Mouse (Mus musculus): ENCODE data around the gene Kcnip3.
A peak's percentile ranks its signal among the peaks of the same experiment; 100 is the strongest.

Kcnip3 gene

DNA sequence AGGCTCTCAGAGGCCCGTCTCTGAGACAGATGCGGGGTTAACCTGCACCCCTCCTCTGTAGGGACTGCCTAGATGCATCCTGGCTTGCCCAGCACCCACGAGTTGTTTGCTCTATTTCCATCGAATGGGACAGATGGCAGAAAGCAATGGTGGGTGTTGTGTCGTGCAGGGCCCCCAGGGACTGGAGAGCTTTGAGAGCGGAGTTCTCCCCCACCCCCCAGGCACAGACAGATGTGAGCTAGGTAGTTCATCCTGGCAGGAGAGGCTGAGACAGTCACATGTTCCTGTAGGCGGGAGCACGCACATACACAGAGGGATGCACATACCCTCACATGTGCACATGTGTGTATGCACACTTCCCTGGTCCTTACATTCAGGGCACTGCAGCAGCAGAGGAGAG lies 4.8 kb downstream of the Kcnip3 start:
- no peak for DNase-seq (ENCODE audit: low spot score)

DNA sequence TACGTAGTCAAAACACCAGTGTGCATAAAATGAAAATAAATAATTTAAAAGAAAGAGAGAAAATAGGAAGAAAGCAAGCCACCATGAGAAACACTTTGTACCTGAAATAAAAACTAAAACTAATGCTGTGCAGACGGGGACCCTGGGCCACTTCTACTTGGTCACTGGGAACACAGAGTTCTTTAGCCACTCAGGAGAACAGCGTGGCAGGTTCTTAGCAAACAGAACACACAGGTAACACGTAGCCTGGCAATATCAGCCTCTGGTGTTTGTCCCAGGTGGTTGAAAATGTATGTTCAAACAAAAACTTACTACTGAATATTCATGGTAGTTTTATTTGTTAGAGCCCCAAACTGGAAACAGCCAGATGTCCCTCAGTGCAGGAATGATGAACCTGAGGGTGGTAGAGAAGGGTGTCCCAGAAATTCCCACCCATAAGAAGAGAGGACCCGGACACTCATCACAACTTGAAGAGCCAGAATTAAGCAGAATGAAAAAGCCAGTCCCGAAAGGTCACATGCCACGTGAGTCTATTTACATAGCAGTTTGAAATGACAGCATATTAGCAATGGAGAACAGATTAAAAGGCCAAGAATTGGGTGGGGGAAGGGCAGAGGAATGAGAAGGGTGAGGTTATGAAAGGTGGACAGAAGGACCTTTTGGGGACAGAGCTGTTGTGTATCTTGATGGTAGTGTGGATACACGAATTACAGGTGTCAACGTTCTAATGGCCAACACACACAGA lies 7.3 kb downstream of the Kcnip3 start:
- no peak for DNase-seq (ENCODE audit: low spot score)

DNA sequence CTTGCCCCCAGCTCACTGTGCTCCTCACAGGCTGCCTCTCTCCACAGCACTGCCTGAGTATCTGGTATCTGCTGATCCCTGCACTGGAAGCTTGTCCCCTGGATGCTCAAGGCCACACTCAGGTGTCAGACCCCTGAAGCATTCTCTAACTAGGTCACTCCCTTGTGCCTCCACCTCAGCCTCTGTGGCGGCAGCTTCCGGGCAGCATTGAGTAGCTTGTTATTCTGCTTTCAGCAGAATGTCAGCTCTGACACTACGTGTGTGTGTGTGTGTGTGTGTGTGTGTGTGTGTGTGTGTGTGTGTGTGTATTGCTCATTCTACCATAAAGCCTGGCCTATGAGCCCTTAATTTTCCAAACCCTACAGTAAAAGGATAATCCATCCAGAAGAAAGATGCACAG lies 8.7 kb downstream of the Kcnip3 start:
- peak; percentile 54 for DNase-seq (ENCODE audit: low spot score)

DNA sequence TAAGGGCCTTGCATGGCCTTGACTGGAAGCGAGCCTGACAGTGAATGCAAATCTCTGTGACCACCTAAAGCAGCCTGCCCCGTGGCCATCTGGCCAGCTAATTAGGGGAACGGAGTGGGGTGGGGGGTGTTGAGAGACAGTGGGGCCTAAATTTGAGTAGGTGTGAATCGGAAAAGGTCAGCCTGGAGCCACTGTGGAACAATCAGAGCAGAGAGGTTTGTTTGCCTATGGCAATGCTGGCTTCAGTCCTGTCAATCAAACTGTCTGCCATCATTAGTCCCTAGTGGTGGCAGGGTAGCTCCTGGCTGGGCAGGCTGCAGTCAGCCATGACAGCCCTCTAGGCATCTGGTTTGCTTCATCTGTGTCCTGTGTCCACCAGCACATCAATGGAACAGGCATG lies 10.5 kb downstream of the Kcnip3 start:
- DNase-seq (ENCODE audit: low spot score): no peak

DNA sequence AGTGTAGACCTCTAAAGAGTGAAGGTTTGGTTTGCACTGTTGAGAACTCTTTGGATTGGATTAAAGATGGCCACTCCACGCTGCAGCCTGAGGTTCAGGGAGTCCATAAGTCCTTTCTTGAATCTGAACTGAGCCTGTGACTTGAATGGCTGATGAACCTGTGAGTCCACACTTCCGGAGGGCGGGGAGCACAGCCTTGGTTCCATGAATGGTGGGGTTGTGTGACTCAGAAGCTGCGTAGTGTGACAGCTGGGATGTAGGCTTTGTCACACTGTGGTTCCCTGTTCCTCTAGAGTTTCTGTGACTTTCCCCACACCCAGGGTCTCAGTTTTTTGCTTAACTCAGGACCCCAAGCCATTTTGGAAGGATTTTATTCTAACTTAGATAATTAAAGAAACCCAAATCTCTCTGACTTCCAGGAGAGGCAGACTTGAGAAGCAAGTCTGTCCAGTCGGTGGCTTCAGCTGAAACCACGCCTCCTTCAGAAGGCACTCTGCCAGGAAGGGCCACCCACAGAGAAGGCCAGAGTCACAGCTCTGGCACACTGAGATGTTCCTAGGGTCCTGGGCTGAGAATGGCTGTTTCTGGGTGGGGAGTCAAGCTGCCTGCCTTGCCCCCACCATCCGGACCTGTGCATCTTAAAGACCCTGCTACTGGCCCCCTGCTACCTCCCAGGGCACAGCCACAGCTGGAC lies 13.8 kb downstream of the Kcnip3 start:
- DNase-seq (ENCODE audit: low spot score): no peak

DNA sequence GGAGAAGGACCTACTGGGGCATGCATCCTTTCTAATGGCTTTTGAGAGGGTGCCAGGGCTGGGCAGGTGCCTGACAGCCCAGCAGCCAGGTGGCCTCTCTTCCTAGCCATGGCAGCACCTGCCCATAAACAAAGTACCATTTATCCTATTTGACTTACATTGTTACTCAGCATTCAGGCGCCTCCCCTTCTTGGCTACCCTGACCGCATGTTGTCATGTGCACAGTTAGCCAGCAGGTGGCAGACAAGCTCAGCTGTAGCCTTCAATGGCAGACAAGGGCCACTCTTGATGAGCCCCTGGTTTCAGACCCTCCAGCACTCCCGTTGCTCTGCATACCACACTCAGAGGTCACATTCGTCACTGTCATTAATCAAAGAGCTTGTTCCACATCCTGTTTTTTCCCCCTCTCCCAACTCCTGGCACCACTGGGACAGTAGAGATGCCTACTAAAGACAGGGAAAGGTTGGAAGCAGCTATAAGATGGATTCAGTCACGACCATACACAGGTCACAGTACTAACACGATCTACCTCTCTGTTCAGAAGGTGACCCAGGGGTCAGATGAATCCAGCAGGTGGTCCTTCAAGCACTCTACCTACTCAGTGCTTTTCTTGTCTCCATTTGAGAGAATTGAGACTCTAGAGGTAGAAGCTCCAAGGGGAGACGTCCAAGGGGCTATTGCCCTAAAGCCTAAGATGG lies 14.7 kb downstream of the Kcnip3 start:
- peak; percentile 93 for DNase-seq (ENCODE audit: low spot score)

DNA sequence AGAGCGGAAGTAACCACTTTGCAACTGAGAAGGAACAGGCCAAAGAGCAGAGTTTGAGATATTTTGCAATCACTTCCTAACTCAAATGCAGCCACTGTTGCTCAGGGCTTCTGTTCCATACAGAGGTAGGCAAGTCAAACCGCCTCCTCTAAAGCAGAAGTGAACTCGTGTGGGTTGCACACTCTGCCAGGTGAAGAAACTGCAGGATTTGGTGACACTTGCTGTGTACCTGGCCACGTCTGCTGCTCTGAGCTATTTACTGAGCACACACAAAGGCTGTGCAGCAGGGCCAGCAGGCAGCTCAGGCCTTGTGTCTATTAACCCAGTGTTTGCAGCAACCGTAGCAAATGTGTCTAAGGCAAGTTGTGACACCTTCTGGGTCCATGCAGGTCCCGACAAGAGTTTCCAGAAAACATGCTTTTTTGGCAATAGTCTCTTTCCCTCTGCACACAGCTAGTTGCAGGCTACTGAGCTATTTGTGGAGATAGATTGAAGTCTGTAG lies 15.7 kb downstream of the Kcnip3 start:
- DNase-seq (ENCODE audit: low spot score): no peak

DNA sequence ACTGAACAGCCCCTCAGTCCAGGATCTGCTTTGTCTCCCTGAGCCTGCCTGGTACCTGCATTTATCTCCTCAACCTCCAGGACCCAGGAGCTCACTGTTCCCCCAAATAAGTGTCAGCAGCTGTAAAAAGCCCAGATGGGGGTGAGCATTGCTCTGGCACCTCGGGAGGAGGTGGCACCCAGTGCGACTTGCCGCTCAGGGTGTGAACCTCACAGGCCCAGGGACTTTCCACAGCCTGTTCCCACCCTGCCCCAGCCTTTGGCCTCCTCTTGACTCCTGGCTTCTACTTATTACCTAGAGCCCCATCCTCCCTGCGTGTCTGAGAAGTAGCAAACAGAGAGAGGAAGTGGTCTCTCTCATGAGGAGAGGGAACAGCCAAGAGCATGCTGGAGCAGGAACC lies 16.7 kb downstream of the Kcnip3 start:
- no peak for DNase-seq (ENCODE audit: low spot score)

DNA sequence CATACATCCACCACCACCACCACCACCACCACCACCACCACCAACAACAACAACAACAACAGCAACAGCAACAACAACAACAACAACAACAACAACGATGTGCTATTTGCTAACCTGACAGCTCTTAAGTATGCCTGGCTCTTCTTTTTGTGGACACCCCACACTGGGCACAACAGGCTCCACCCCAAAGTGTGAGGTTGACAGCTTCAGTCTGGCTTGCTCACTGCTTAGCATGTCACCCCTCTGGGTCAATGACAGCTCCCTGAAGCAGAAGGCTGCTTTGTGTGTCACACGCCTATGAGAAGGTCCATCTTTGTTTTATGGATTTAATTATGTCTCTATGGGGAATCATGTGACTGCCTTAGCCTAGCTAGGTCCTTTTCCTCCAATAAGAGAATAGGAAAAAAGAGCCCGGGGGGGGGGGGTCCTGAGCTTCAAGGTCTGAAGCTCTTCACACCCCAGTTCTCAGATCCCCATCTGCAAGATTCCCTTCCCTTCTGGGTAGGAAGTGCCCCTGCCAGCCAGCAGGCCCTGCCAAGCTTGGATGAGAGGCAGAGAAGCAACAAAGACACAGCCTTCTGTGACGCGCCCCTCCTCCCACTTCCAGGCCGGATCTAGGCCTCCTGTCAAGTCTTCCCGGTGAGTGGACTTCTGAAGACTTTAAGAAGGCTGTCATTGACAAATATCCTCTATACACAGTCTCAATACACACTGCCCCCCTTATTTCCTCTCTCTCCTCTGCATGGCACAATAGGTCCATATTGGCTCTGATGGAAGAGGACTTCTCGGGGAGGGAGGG lies 17.9 kb downstream of the Kcnip3 start:
- no peak for DNase-seq (ENCODE audit: low spot score)

DNA sequence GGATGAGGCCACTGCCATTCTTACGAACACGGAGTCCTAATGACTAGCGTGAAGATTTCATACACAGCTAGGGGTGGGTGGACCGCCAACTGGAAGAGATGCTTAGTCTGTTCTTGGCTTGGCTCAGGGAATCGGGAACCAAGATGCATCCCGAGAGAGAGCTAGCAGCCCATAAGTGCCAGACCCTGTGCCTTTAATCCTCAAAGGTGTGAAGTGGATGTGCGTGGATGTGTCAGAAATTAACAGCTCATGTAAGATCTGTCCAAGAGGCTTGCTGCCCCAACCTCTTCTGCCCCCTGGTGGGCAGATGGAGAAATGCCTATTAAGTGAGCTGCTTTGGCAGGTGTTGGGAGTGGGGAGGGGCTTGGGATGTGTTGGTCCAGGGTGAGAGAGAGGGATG lies 20.8 kb downstream of the Kcnip3 start:
- peak; percentile 71 for DNase-seq (ENCODE audit: low spot score)

DNA sequence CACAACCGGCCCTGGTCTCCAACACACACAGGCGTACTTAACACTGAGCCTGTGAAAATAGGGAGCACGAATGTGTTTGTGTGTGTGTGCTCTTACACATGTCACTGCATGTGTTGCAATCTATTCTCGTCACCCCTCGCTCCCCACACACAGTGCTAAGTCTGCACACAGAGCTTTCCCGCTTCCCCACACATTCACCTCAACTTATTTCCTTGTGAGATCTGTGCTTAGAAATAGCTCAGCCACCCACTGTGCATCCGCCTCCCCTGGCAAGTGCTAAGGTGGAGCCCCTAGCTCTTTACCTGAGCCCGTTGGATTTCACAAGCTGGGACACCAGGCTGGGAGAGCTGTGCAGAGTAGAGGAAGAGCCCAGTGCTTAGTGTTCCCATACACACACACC lies 23.1 kb downstream of the Kcnip3 start:
- DNase-seq (ENCODE audit: low spot score): no peak

DNA sequence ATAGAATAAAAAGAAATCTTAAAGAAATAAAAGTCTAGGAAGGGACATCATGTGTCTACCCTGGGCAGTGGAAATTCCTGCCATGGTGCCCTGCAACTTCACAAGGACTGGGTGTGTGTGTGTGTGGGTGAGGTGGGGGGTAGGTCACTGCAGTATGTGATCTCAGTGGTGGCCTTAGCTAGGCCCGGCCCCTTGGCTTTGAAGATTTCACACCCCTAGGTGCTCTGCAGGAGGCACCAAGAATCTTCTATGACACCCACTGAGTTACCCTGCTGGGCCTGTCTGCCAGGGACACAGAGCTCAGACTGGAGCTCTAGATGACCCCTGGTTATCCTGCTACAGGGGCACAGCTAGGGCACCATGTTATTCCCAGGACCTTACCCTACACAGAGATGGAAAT lies 25.6 kb downstream of the Kcnip3 start:
- DNase-seq (ENCODE audit: low spot score): no peak

DNA sequence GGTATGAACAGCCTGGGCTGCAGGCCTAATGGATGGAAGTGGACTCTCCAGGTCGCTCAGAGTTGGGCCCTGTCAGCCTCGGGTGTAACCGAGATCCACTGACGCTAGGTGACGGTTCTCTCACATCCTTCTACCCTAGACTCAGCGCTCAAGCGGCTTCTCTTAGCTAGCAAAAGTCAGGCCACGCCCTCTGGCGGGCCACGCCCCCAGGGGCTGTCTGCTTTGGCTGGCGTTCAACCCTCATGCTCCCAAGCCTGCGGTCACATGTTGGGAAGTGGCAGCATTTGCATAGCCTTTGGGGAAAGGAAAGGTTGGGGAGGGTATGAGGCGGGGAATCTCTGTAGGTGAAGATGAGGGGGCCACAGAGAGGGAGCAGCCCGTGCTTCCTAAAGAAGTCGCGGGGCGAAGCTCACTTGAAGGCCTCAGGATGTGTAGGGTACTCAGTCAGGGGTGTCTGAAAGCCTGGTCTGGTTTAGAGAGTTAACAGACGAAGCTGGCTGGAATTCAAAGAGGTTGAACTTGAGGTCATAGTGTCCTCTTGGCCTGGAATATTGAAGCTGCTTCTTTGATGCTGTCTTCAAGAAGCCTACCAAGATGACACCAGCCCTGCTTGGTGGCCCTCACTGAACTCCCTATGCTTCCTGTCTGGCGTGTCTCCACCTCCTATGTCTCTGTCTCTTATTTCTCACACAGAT lies 37.3 kb downstream of the Kcnip3 start:
- DNase-seq (ENCODE audit: low spot score): peak; percentile 78

DNA sequence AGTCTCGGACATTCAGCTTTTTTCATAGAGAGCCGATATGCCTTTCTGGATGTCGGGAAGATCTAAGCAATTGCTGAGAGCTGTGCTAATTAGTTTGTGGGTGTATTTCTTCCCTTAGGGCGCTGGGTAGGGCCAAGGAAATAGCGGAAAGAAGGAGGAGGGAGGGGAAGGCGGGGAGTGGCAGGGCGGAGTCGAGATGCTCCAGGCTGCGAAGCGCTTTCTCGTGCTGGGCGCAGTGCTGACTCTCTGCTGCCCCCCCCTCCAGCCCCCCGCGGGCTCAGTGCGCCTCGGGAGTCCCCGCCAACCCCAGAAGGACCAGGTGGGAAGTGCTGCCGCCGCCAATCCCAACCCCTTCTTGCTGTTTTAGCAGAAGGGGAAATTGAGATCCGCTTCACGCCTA lies 38.9 kb downstream of the Kcnip3 start:
- DNase-seq (ENCODE audit: low spot score): no peak

DNA sequence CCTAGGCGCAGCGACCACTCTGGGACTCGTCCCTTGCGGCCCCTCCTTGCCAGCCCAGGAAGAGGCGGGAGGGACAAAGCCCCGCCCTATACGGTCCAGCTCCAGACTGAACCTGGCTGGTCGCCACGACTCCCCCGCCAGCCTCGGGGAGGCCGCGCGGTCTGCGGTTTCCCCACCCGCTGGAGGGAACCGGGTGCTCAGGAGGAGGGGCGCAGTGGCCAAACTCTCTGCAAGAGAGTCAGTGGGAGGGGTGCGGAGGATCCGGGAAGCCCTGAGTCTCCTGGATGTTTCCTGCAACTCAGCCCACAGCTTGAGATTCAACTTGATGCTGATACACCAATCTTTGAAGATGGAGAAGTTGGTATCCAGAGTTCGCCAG lies 39.4 kb downstream of the Kcnip3 start:
- DNase-seq (ENCODE audit: low spot score): no peak

DNA sequence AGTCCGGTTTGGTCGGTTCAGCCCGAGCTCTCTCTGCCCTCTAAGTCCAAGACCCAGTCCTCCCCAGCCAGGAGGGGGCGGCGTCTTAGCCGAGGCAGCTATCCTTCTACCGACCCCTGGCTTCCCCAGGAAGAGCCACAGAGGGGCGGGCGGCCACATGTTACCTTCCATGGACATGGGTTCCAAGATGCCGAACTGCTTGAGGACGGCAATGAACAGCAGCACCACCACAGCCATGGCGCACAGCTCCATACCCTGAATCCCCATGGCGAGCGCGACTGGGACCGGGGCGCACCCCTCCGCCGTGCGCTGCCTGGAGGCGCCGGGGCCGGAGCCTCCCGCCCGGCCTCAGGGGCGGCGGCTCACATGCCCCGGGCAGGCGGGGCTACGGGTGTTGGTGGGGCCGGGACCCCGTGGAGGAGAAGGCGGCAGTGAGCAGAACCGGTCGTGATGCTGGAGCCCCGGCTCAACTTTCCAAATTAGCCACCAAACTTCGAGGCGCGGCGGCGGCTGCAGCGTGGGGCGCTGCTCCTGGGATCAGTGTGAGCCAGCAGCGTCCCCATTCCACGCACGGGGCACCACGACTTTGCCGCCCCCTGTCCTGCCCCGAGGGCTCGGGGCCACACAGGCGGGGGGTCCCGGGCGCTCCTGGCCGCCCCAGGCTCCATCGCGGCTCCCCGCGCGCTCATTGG lies 39.9 kb downstream of the Kcnip3 start:
- DNase-seq (ENCODE audit: low spot score): no peak

DNA sequence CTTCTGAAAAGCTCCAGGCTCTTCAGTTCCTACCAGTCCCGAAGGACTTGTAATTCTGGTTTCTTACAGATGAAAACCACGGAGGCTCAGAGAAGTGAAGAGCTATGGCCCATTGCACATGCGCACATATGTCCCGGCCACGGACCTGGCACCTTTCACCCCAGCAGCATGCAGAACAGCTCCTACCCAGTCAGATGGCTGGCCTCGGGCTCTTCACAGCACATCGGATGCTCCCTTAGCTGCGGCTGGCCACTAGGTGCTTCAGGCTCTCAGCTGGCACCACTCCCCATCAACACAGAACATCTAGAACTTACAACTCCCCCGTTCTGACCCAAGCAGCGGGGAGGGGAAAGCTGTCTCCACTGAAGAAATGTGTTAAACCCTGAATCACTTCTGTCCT lies 42.1 kb downstream of the Kcnip3 start:
- no peak for DNase-seq (ENCODE audit: low spot score)

DNA sequence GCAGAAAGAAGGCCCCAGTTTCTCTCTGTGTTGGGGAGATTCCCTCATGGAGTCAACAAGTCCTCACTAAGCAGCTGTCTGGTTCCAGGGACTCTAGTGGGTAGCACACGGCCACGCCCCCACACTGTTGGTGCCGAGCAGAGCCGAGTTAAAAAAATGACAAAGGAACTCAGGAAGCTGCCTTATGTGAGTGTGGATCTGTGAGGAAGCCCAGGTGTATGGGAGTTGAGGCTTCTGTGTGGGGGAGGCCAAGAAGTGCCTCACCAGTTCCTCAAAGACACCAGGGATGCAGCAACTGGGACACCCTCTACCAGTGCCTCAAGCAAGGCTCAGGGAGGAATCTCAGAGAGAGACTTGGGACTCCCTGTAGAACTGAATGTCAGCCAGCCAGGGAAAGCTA lies 42.7 kb downstream of the Kcnip3 start:
- no peak for DNase-seq (ENCODE audit: low spot score)

DNA sequence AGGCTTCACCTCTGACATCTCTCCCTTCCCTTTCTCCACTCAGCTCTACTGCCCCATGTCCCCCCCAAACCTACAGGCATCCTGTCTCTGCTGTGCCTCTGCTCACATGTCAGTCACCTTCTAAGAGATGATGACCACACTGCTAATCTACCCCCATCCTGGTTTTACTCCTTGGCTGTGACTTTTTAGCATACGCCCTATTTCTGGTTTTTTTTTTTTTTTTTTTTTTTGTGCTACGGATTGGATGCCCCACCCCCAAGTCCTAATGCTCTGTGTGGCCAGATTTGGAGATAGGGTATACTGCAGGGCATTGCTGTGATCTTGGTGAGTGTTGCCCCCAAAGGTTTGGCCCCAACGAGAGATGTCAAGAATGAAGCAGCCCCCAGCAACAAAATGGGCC lies 49.6 kb downstream of the Kcnip3 start:
- DNase-seq (ENCODE audit: low spot score): no peak

DNA sequence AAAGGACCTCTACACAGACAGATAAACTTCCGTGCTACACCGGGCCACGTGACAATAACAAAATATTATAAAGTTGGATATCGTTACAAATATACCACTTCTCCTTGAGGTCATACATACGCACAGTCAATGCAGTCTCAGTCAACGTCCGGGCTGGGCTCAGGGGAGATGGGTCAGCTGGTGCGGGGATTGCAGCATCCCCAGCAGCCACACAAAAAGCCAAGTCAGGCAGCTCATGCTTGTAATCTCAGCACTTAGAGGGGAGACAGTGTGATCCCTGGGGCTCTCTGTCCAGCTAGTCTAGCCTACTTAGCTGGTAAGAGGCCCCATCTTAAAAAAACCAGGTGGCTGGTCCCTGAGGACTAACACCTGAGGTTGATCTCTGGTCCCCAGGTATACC lies 50.6 kb downstream of the Kcnip3 start:
- no peak for DNase-seq (ENCODE audit: low spot score)

DNA sequence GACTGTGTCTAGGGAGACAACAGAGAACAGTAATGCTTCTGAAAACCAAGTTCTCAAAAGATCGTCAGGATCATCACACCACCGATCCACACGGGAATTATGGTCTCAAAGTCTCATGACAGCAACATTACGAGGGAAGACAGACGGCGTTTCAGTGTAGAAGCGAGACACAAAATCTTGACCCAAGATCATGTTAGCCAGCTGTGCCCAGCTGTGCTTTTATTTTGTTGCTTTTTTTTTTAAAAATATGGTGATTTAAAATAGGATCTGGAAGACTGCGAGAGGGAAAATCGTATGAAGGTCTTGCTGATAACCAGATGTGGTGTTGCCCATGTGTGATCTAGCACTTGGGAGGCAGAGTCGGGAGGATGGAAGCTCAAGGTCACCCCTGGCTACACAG lies 51.2 kb downstream of the Kcnip3 start:
- no peak for DNase-seq (ENCODE audit: low spot score)
